Mouse (Mus musculus): ENCODE data around the gene Dpf2.

DNA sequence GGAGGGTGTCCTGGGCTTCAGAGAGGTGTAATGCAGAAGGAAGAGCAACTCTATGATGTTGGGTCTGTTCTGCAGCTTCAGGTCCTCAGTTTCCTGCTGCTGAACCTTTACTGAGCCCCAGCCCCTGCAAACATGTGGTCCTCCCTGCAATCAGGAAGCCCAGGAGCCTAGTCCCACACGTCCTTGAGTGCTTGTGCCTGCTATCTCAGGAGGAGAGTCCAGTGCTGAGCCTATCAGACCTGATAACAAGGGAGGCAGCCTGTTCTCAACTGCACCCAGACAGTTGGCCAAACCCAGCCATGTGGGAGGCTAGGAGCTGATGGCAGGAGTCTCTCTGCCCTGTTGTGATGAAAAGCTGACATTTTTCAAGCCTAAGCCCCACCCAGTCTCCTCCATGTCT, 28.9 kb downstream of the Dpf2 start:
- TF ChIP-seq CTCF (IDR thresholded peaks at IDR 0.05; ENCODE audit: low read depth, low read length) (no peak), TAL1 (conservative IDR thresholded peaks at IDR 0.05; ENCODE audit: low read depth, low read length) (no peak)

Data from G1E (cell line).